Mouse (Mus musculus) ES-E14 (cell line): ENCODE data around the gene Slit1.

Experiments used
- CHD2 ChIP-seq: IDR thresholded peaks from 2 replicates; pipeline ENCODE4 v1.6.1; 2014; ENCODE audit warnings: mild to moderate bottlenecking, low read depth, low read length, inconsistent platforms
- HCFC1 ChIP-seq: IDR thresholded peaks from 2 replicates; pipeline ENCODE4 v1.6.1; 2012; ENCODE audit warnings: low read length, inconsistent platforms, borderline replicate concordance; ENCODE audit not compliant: insufficient read depth
- MAFK ChIP-seq: IDR thresholded peaks from 2 replicates; pipeline ENCODE4 v1.6.1; 2014; ENCODE audit warnings: mild to moderate bottlenecking, low read depth, low read length, inconsistent platforms; ENCODE audit not compliant: insufficient read depth
- ZNF384 ChIP-seq: IDR thresholded peaks from 2 replicates; pipeline ENCODE4 v1.6.1; 2012; ENCODE audit warnings: low read depth, low read length, inconsistent platforms

DNA sequence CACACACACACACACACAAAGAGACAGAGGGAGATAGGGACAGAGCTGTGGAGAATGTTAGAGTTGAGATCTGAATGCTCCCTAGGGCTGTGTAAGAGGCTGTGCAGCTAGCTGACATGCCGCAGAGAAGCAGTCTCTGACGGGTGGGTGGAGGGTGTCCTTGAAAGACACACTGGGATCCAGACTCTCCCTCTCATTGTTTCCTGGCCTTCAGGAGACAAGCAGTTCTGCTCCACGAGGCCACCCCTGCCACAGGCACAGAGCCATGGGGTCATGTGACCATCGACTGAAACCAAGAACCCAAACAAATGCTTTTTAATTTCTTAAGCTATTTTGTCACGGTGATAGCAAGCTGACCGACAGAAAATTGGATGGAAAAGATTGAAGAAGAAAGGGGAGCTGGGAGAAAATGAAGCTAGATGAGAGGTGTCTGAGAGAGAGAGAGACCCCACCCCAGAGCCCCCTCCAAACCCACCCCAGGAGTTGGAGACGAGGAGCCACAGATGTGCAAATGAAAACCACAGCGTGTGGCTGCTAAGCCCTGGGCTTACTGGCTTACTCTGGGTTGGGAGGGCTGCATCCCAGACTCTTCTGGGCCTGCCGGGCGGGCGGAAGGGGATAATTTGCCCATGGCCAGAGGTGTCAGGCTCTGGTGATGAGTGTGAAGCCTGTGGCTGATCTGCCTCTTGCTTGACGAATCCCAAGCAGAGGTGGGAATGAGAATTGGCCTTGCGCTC is 79.8 kb downstream of the Slit1 start:
- TF ChIP-seq CHD2 (no peak), HCFC1 (no peak), ZNF384 (no peak), MAFK (no peak)
